Mouse (Mus musculus): ENCODE measurements around the gene Eif4g3. TPM values are rescaled to one million over a fixed set of nuclear protein-coding genes. Genes with fewer than 3 reads are reported as not detected.

Eif4g3 gene
- polyA plus RNA-seq, 1 experiment from 2014 or later: 38.9 TPM

GRCm38 (mm10) chr4:138180719-138181118 is 187.9 kb downstream of the Eif4g3 start:
- H3K4me1 ChIP-seq: no peaks in the 10 kb centered on the region
- WGBS: 90% methylated on average over 4 of the region's 4 CpGs
- no peaks in the 10 kb centered on the region for H3K9me3 ChIP-seq
- no peak overlapping the region for H3K9ac ChIP-seq
- peaks cover 94% of the 10 kb centered on the region for H3K36me3 ChIP-seq
- no peak overlapping the region for H3K27ac ChIP-seq
- no peak overlapping the region for H3K4me3 ChIP-seq
- no peaks in the 10 kb centered on the region for H3K27me3 ChIP-seq
- no peak overlapping the region for H3K4me2 ChIP-seq
- no peak for ATAC-seq (ENCODE audit: insufficient number of reproducible peaks, insufficient read depth, low FRiP score, low TSS enrichment, low read depth)

- Histone ChIP-seq H3K36me3 (peaks cover 93% of the 10 kb centered on the region), H3K27me3 (no peaks in the 10 kb centered on the region), H3K27ac (no peak overlapping the region), H3K9me3 (no peaks in the 10 kb centered on the region), H3K4me3 (no peak overlapping the region), H3K4me1 (no peaks in the 10 kb centered on the region), H3K9ac (no peak overlapping the region), H3K4me2 (no peak overlapping the region)
- no peak for ATAC-seq (ENCODE audit: insufficient number of reproducible peaks, insufficient read depth, low FRiP score, low TSS enrichment, low read depth)
- 93% methylated on average over 5 of the region's 5 CpGs for WGBS
These were observed 191.2 kb downstream of the Eif4g3 start for GRCm38 (mm10) chr4:138184056-138184455.

- no peak overlapping the region for H3K4me2 ChIP-seq
- H3K9me3 ChIP-seq: no peaks in the 10 kb centered on the region
- H3K4me3 ChIP-seq: no peak overlapping the region
- no peak for ATAC-seq (ENCODE audit: insufficient number of reproducible peaks, insufficient read depth, low FRiP score, low TSS enrichment, low read depth)
- H3K27ac ChIP-seq: no peak overlapping the region
- no peaks in the 10 kb centered on the region for H3K4me1 ChIP-seq
- H3K27me3 ChIP-seq: no peaks in the 10 kb centered on the region
- H3K36me3 ChIP-seq: peaks cover 94% of the 10 kb centered on the region
- H3K9ac ChIP-seq: no peak overlapping the region
- WGBS: 85% methylated on average over 5 of the region's 5 CpGs
These were observed 191.8 kb downstream of the Eif4g3 start for GRCm38 (mm10) chr4:138184573-138184981.

- Histone ChIP-seq H3K4me1 (no peaks in the 10 kb centered on the region), H3K9ac (no peak overlapping the region), H3K4me2 (no peak overlapping the region), H3K9me3 (no peaks in the 10 kb centered on the region), H3K27me3 (no peaks in the 10 kb centered on the region), H3K27ac (no peak overlapping the region), H3K36me3 (peaks cover 94% of the 10 kb centered on the region), H3K4me3 (no peak overlapping the region)
- 88% methylated on average over 7 of the region's 7 CpGs for WGBS
- ATAC-seq (ENCODE audit: insufficient number of reproducible peaks, insufficient read depth, low FRiP score, low TSS enrichment, low read depth): no peak
These were observed 193.1 kb downstream of the Eif4g3 start for GRCm38 (mm10) chr4:138185961-138186360.

GRCm38 (mm10) chr4:138187995-138188394 is 195.2 kb downstream of the Eif4g3 start:
- Histone ChIP-seq H3K9me3 (no peaks in the 10 kb centered on the region), H3K4me1 (no peaks in the 10 kb centered on the region), H3K36me3 (peaks cover 94% of the 10 kb centered on the region), H3K27me3 (no peaks in the 10 kb centered on the region), H3K4me2 (no peak overlapping the region), H3K9ac (no peak overlapping the region), H3K4me3 (no peak overlapping the region), H3K27ac (no peak overlapping the region)
- ATAC-seq (ENCODE audit: insufficient number of reproducible peaks, insufficient read depth, low FRiP score, low TSS enrichment, low read depth): no peak
- WGBS: 91% methylated on average over 7 of the region's 7 CpGs

GRCm38 (mm10) chr4:138192561-138192960 is 199.7 kb downstream of the Eif4g3 start:
- no peak for ATAC-seq (ENCODE audit: insufficient number of reproducible peaks, insufficient read depth, low FRiP score, low TSS enrichment, low read depth)
- Histone ChIP-seq H3K27ac (no peak overlapping the region), H3K27me3 (no peaks in the 10 kb centered on the region), H3K4me3 (no peak overlapping the region), H3K36me3 (peaks cover 94% of the 10 kb centered on the region), H3K4me2 (no peak overlapping the region), H3K4me1 (no peaks in the 10 kb centered on the region), H3K9ac (no peak overlapping the region), H3K9me3 (no peaks in the 10 kb centered on the region)
- 84% methylated on average over 5 of the region's 5 CpGs for WGBS

GRCm38 (mm10) chr4:138200769-138201168 is 207.9 kb downstream of the Eif4g3 start:
- no peaks in the 10 kb centered on the region for H3K4me1 ChIP-seq
- ATAC-seq (ENCODE audit: insufficient number of reproducible peaks, insufficient read depth, low FRiP score, low TSS enrichment, low read depth): no peak
- H3K27me3 ChIP-seq: no peaks in the 10 kb centered on the region
- no peak overlapping the region for H3K27ac ChIP-seq
- H3K36me3 ChIP-seq: peaks cover 92% of the 10 kb centered on the region
- no peak overlapping the region for H3K9ac ChIP-seq
- no peak overlapping the region for H3K4me2 ChIP-seq
- WGBS: 71% methylated on average over 3 of the region's 3 CpGs
- no peaks in the 10 kb centered on the region for H3K9me3 ChIP-seq
- H3K4me3 ChIP-seq: no peak overlapping the region

GRCm38 (mm10) chr4:138201696-138202095 is 208.9 kb downstream of the Eif4g3 start:
- no peaks in the 10 kb centered on the region for H3K4me1 ChIP-seq
- H3K27ac ChIP-seq: no peak overlapping the region
- no peaks in the 10 kb centered on the region for H3K9me3 ChIP-seq
- H3K4me3 ChIP-seq: no peak overlapping the region
- ATAC-seq (ENCODE audit: insufficient number of reproducible peaks, insufficient read depth, low FRiP score, low TSS enrichment, low read depth): no peak
- H3K27me3 ChIP-seq: no peaks in the 10 kb centered on the region
- peaks cover 89% of the 10 kb centered on the region for H3K36me3 ChIP-seq
- H3K9ac ChIP-seq: no peak overlapping the region
- no peak overlapping the region for H3K4me2 ChIP-seq
- WGBS: 59% methylated on average over 9 of the region's 9 CpGs

GRCm38 (mm10) chr4:138210116-138210515 is 217.3 kb downstream of the Eif4g3 start:
- H3K4me3 ChIP-seq: no peak overlapping the region
- WGBS: 87% methylated on average over 5 of the region's 5 CpGs
- no peak overlapping the region for H3K9ac ChIP-seq
- no peak overlapping the region for H3K27ac ChIP-seq
- no peaks in the 10 kb centered on the region for H3K4me1 ChIP-seq
- H3K36me3 ChIP-seq: peaks cover 46% of the 10 kb centered on the region
- no peak for ATAC-seq (ENCODE audit: insufficient number of reproducible peaks, insufficient read depth, low FRiP score, low TSS enrichment, low read depth)
- no peaks in the 10 kb centered on the region for H3K9me3 ChIP-seq
- no peak overlapping the region for H3K4me2 ChIP-seq
- no peaks in the 10 kb centered on the region for H3K27me3 ChIP-seq

- Histone ChIP-seq H3K4me2 (no peak overlapping the region), H3K27me3 (no peaks in the 10 kb centered on the region), H3K9me3 (no peaks in the 10 kb centered on the region), H3K36me3 (peaks cover 16% of the 10 kb centered on the region), H3K4me1 (peaks cover 19% of the 10 kb centered on the region), H3K9ac (no peak overlapping the region), H3K27ac (no peak overlapping the region), H3K4me3 (no peak overlapping the region)
- no peak for ATAC-seq (ENCODE audit: insufficient number of reproducible peaks, insufficient read depth, low FRiP score, low TSS enrichment, low read depth)
- 83% methylated on average over 3 of the region's 3 CpGs for WGBS
These were observed 221.0 kb downstream of the Eif4g3 start for GRCm38 (mm10) chr4:138213861-138214260.

GRCm38 (mm10) chr4:138215671-138216199 is 222.9 kb downstream of the Eif4g3 start:
- 47% methylated on average over 13 of the region's 13 CpGs for WGBS
- Histone ChIP-seq H3K9me3 (no peaks in the 10 kb centered on the region), H3K9ac (peak overlapping the region; percentile 99), H3K4me3 (peak overlapping the region; percentile 99), H3K4me2 (peak overlapping the region; percentile 90), H3K4me1 (peaks cover 30% of the 10 kb centered on the region), H3K27me3 (no peaks in the 10 kb centered on the region), H3K27ac (peak overlapping the region; percentile 98), H3K36me3 (peaks cover 8% of the 10 kb centered on the region; the same call in 1 of the 2 replicates)
- ATAC-seq (ENCODE audit: insufficient number of reproducible peaks, insufficient read depth, low FRiP score, low TSS enrichment, low read depth): no peak

- Histone ChIP-seq H3K4me1 (peaks cover 31% of the 10 kb centered on the region), H3K36me3 (peaks cover 8% of the 10 kb centered on the region; the same call in 1 of the 2 replicates), H3K9me3 (no peaks in the 10 kb centered on the region), H3K27me3 (no peaks in the 10 kb centered on the region), H3K27ac (peak within 1 kb of the TSS; percentile 98), H3K4me2 (peak within 1 kb of the TSS; percentile 90), H3K9ac (peak within 1 kb of the TSS; percentile 99), H3K4me3 (peak within 1 kb of the TSS; percentile 99)
- under 1% methylated on average over 84 of the region's 84 CpGs for WGBS
- ATAC-seq (ENCODE audit: insufficient number of reproducible peaks, insufficient read depth, low FRiP score, low TSS enrichment, low read depth): peak; percentile 57
These were observed 223.5 kb downstream of the Eif4g3 start, which contains the start of gene Hp1bp3 for GRCm38 (mm10) chr4:138216200-138216890. Hp1bp3 (plus strand) TSS chr4:138216296.
